Mouse (Mus musculus) thymus, postnatal 14 days (tissue): ENCODE data around the gene Mgat4a.
A peak's percentile ranks its signal among the peaks of the same experiment; 100 is the strongest.

Experiments
- DNase-seq: peaks from one replicate; pipeline ENCODE4 v3.0.0; 2021

Gene Mgat4a

GRCm38 (mm10) chr1:37495104-37495503 is 45.7 kb downstream of the Mgat4a start:
- no peak for DNase-seq

GRCm38 (mm10) chr1:37491672-37492071 is 49.1 kb downstream of the Mgat4a start:
- no peak for DNase-seq

- DNase-seq, result no peak
Measured at GRCm38 (mm10) chr1:37490691-37491212, 50.1 kb downstream of the Mgat4a start.

- DNase-seq, result no peak
Measured at GRCm38 (mm10) chr1:37488531-37488930, 52.3 kb downstream of the Mgat4a start.

GRCm38 (mm10) chr1:37486994-37487393 is 53.8 kb downstream of the Mgat4a start:
- DNase-seq, result no peak

- DNase-seq, result no peak
Measured at GRCm38 (mm10) chr1:37486439-37486838, 54.4 kb downstream of the Mgat4a start.

- DNase-seq, result no peak
Measured at GRCm38 (mm10) chr1:37484612-37485011, 56.2 kb downstream of the Mgat4a start.

- DNase-seq, result peak; percentile 56
Measured at GRCm38 (mm10) chr1:37481331-37481730, 59.5 kb downstream of the Mgat4a start.

GRCm38 (mm10) chr1:37480731-37481130 is 60.1 kb downstream of the Mgat4a start:
- DNase-seq, result no peak

- no peak for DNase-seq
Measured at GRCm38 (mm10) chr1:37479759-37480158, 61.1 kb downstream of the Mgat4a start.

- peak; percentile 78 for DNase-seq
Measured at GRCm38 (mm10) chr1:37479074-37479473, 61.7 kb downstream of the Mgat4a start.

GRCm38 (mm10) chr1:37478416-37478815 is 62.4 kb downstream of the Mgat4a start:
- DNase-seq, result peak; percentile 38

- peak; percentile 47 for DNase-seq
Measured at GRCm38 (mm10) chr1:37477928-37478327, 62.9 kb downstream of the Mgat4a start.

GRCm38 (mm10) chr1:37477250-37477649 is 63.6 kb downstream of the Mgat4a start:
- DNase-seq, result peak; percentile 42

GRCm38 (mm10) chr1:37475312-37475711 is 65.5 kb downstream of the Mgat4a start:
- no peak for DNase-seq

GRCm38 (mm10) chr1:37474634-37475190 is 66.1 kb downstream of the Mgat4a start:
- no peak for DNase-seq

GRCm38 (mm10) chr1:37474046-37474445 is 66.8 kb downstream of the Mgat4a start:
- DNase-seq, result peak; percentile 55

- peak; percentile 74 for DNase-seq
Measured at GRCm38 (mm10) chr1:37473251-37473650, 67.6 kb downstream of the Mgat4a start.

- peak; percentile 56 for DNase-seq
Measured at GRCm38 (mm10) chr1:37471179-37472148, 69.4 kb downstream of the Mgat4a start.

- DNase-seq, result no peak
Measured at GRCm38 (mm10) chr1:37469007-37469406, 71.8 kb downstream of the Mgat4a start.

- no peak for DNase-seq
Measured at GRCm38 (mm10) chr1:37467806-37468205, 73.0 kb downstream of the Mgat4a start.

- DNase-seq, result peak; percentile 20
Measured at GRCm38 (mm10) chr1:37466322-37466995, 74.4 kb downstream of the Mgat4a start.

- DNase-seq, result no peak
Measured at GRCm38 (mm10) chr1:37464878-37465452, 75.9 kb downstream of the Mgat4a start.
